Mouse (Mus musculus) liver, postnatal 0 days (tissue): ENCODE measurements at regions not wholly inside any gene's neighbourhood (a gene's known extent, or its start where the extent isn't known, plus 50 kb on each side); places are given as distances from the start of the nearest gene placed in this dataset.
"Not testable (repeated sequence)": the region's sequence is repeated elsewhere in the genome, so short reads cannot be mapped to it uniquely, and the experiment has no call there.

ENCODE experiments used
- ATAC-seq: fragments of 200-750 bp; cut with Nextera tagmentation; 2 replicates; pipeline ENCODE4 v1.8.0; 2017; ENCODE audit warnings: mild to moderate bottlenecking, moderate library complexity
- DNase-seq: peaks from one replicate; pipeline ENCODE4 v3.0.0-alpha.2; 2016
- H3K27ac ChIP-seq: fragments of 300-500 bp; sonication (generic); 2 replicates; pipeline ENCODE4 v1.5.1; 2014; ENCODE audit warnings: antibody characterized with exemption, moderate library complexity, mild to moderate bottlenecking, low read depth
- H3K27me3 ChIP-seq: fragments of 300-500 bp; sonication (generic); 2 replicates; pipeline ENCODE4 v1.6.1; 2014; ENCODE audit warnings: low read length, control low read depth, mixed read lengths; ENCODE audit not compliant: insufficient read depth
- H3K36me3 ChIP-seq: fragments of 300-500 bp; sonication (generic); replicated peaks from 2 replicates; pipeline ENCODE4 v1.6.1; 2014; ENCODE audit warnings: mild to moderate bottlenecking, control low read depth, low read length, moderate library complexity, mixed read lengths; ENCODE audit not compliant: insufficient read depth
- H3K4me1 ChIP-seq: fragments of 300-500 bp; sonication (generic); 2 replicates; pipeline ENCODE4 v1.6.1; 2014; ENCODE audit warnings: antibody characterized with exemption, mild to moderate bottlenecking, control low read depth; ENCODE audit not compliant: insufficient read depth
- H3K4me2 ChIP-seq: fragments of 300-500 bp; sonication (generic); 2 replicates; pipeline ENCODE4 v1.6.1; 2014; ENCODE audit warnings: low read depth, mild to moderate bottlenecking, low read length, moderate library complexity, mixed read lengths
- H3K4me3 ChIP-seq: fragments of 300-500 bp; sonication (generic); 2 replicates; pipeline ENCODE4 v1.5.1; 2014; ENCODE audit warnings: low read depth, low read length
- H3K9ac ChIP-seq: fragments of 300-500 bp; sonication (generic); replicated peaks from 2 replicates; pipeline ENCODE4 v1.6.1; 2014; ENCODE audit warnings: mild to moderate bottlenecking, moderate library complexity
- H3K9me3 ChIP-seq: fragments of 300-500 bp; sonication (generic); 2 replicates; pipeline ENCODE4 v1.6.1; 2016; ENCODE audit warnings: mild to moderate bottlenecking, control low read depth, low read length, mixed read lengths
- CTCF ChIP-seq: sonication (generic); IDR thresholded peaks from 2 replicates; pipeline ENCODE4 v1.5.1; 2016; ENCODE audit warnings: antibody characterized with exemption, low read depth
- EP300 ChIP-seq: IDR thresholded peaks from 2 replicates; pipeline ENCODE4 v1.6.1; 2016; ENCODE audit warnings: antibody characterized with exemption, low read depth, mild to moderate bottlenecking
- WGBS: fragments of 180-500 bp; shearing (Covaris S2); extraction: QIAGEN DNeasy Blood & Tissue Kit; methylation state at CpG from one replicate; pipeline ENCODE4 v1.1.7; 2014; ENCODE audit not compliant: insufficient replicate concordance; 5-methylcytosine and 5-hydroxymethylcytosine counted together

DNA sequence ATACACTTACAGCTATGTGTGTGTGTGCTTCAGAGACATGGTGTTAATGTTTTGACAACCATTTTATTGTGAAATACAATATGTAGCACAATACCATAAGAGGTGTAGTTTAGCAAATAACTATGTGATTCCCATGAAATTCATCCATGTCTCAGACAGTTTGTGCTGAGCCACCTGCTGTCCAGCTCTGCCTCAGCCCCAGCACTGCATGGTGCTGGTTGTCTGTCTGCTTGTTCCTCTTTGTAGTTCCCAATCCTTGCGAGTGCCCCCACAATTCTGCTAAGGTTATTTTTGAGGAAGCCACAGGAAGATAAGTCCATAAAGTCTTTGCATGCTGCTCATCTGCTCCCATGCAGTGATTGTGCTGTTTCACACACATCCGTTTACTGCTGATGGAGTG, 97.8 kb upstream of the Tns3 start:
- H3K4me1 ChIP-seq, result no peaks in the 10 kb centered on the region
- no peaks in the 10 kb centered on the region for H3K27me3 ChIP-seq
- TF ChIP-seq CTCF (no peak), EP300 (no peak)
- no peak for DNase-seq
- H3K4me2 ChIP-seq, result no peak overlapping the region
- no peak overlapping the region for H3K27ac ChIP-seq
- 47% methylated on average over 2 of the region's 2 CpGs for WGBS
- ATAC-seq, result no peak
- no peaks in the 10 kb centered on the region for H3K36me3 ChIP-seq
- no peak overlapping the region for H3K9ac ChIP-seq
- H3K9me3 ChIP-seq, result no peaks in the 10 kb centered on the region
- no peak overlapping the region for H3K4me3 ChIP-seq

GRCm38 (mm10) chr11:8761626-8762025, 97.3 kb upstream of the Tns3 start:
- no peak overlapping the region for H3K27ac ChIP-seq
- TF ChIP-seq EP300 (no peak), CTCF (no peak)
- no peaks in the 10 kb centered on the region for H3K27me3 ChIP-seq
- no peaks in the 10 kb centered on the region for H3K36me3 ChIP-seq
- H3K9me3 ChIP-seq, result no peaks in the 10 kb centered on the region
- H3K9ac ChIP-seq, result no peak overlapping the region
- no peaks in the 10 kb centered on the region for H3K4me1 ChIP-seq
- no peak for DNase-seq
- no peak overlapping the region for H3K4me3 ChIP-seq
- H3K4me2 ChIP-seq, result no peak overlapping the region
- no peak for ATAC-seq

GRCm38 (mm10) chr11:8759858-8760257, 95.5 kb upstream of the Tns3 start:
- WGBS, result 61% methylated on average over 1 of the region's 1 CpGs
- ATAC-seq (no peak), DNase-seq (no peak)
- Histone ChIP-seq H3K9ac (no peak overlapping the region), H3K4me3 (no peak overlapping the region), H3K4me2 (no peak overlapping the region), H3K27me3 (no peaks in the 10 kb centered on the region), H3K27ac (no peak overlapping the region), H3K4me1 (no peaks in the 10 kb centered on the region), H3K36me3 (no peaks in the 10 kb centered on the region), H3K9me3 (no peaks in the 10 kb centered on the region)
- no peak for TF ChIP-seq CTCF
- no peak for TF ChIP-seq EP300

GRCm38 (mm10) chr11:8754508-8754907, 90.2 kb upstream of the Tns3 start:
- H3K9me3 ChIP-seq, H3K4me1 ChIP-seq, H3K27ac ChIP-seq, H3K4me3 ChIP-seq, H3K27me3 ChIP-seq, ATAC-seq, H3K4me2 ChIP-seq, H3K9ac ChIP-seq, H3K36me3 ChIP-seq, DNase-seq: not testable (repeated sequence)
- WGBS, result 63% methylated on average over 2 of the region's 2 CpGs

GRCm38 (mm10) chr11:8735784-8736183, 71.4 kb upstream of the Tns3 start:
- H3K4me2 ChIP-seq, H3K9me3 ChIP-seq, H3K9ac ChIP-seq, H3K27me3 ChIP-seq, H3K4me3 ChIP-seq, ATAC-seq, H3K27ac ChIP-seq, H3K36me3 ChIP-seq, DNase-seq, H3K4me1 ChIP-seq: not testable (repeated sequence)
- WGBS, result 68% methylated on average over 3 of the region's 3 CpGs

- Histone ChIP-seq H3K4me3 (no peak overlapping the region), H3K9ac (no peak overlapping the region), H3K9me3 (no peaks in the 10 kb centered on the region), H3K4me1 (no peaks in the 10 kb centered on the region), H3K27me3 (no peaks in the 10 kb centered on the region), H3K36me3 (no peaks in the 10 kb centered on the region), H3K4me2 (no peak overlapping the region), H3K27ac (no peak overlapping the region)
- WGBS, result 93% methylated on average over 5 of the region's 5 CpGs
- ATAC-seq, result no peak
- TF ChIP-seq CTCF (no peak), EP300 (no peak)
- peak; percentile 7 for DNase-seq
Measured at GRCm38 (mm10) chr11:8727007-8727406, 62.7 kb upstream of the Tns3 start.

GRCm38 (mm10) chr11:8725505-8725904, 61.2 kb upstream of the Tns3 start:
- WGBS, result 47% methylated on average over 4 of the region's 4 CpGs
- no peak overlapping the region for H3K27ac ChIP-seq
- H3K4me1 ChIP-seq, result no peaks in the 10 kb centered on the region
- DNase-seq (peak; percentile 6), ATAC-seq (no peak)
- no peak overlapping the region for H3K4me2 ChIP-seq
- TF ChIP-seq CTCF, result no peak
- TF ChIP-seq EP300, result no peak
- no peak overlapping the region for H3K9ac ChIP-seq
- H3K4me3 ChIP-seq, result no peak overlapping the region
- H3K9me3 ChIP-seq, result no peaks in the 10 kb centered on the region
- no peaks in the 10 kb centered on the region for H3K27me3 ChIP-seq
- no peaks in the 10 kb centered on the region for H3K36me3 ChIP-seq
